Mouse (Mus musculus): Measurements from ENCODE around the gene Olfr45. TPM values are rescaled to one million over a fixed set of nuclear protein-coding genes. Genes with fewer than 3 reads are reported as not detected.

Olfr45 gene
- polyA plus RNA-seq, 1 experiment: not detected

GRCm38 (mm10) chr7:140721095-140721494 is 39.3 kb downstream of the Olfr45 start:
- H3K4me3 ChIP-seq (ENCODE audit: insufficient read depth, low read length): no peak overlapping the region
- H3K27ac ChIP-seq (ENCODE audit: insufficient read depth, low read depth, low read length): no peak overlapping the region
- no peaks in the 10 kb centered on the region for H3K4me1 ChIP-seq (ENCODE audit: control insufficient read depth, insufficient read depth, low read length)
- TF ChIP-seq CTCF (IDR thresholded peaks at IDR 0.05; ENCODE audit: low read depth, low read length): no peak
- no peak for TF ChIP-seq POLR2A (IDR thresholded peaks at IDR 0.05; ENCODE audit: borderline replicate concordance, low read depth, low read length)

GRCm38 (mm10) chr7:140725558-140725957 is 43.8 kb downstream of the Olfr45 start:
- H3K27ac ChIP-seq (ENCODE audit: insufficient read depth, low read depth, low read length): no peak overlapping the region
- no peaks in the 10 kb centered on the region for H3K4me1 ChIP-seq (ENCODE audit: control insufficient read depth, insufficient read depth, low read length)
- no peak overlapping the region for H3K4me3 ChIP-seq (ENCODE audit: insufficient read depth, low read length)
- TF ChIP-seq CTCF (IDR thresholded peaks at IDR 0.05; ENCODE audit: low read depth, low read length): no peak
- no peak for TF ChIP-seq POLR2A (IDR thresholded peaks at IDR 0.05; ENCODE audit: borderline replicate concordance, low read depth, low read length)

- TF ChIP-seq POLR2A (IDR thresholded peaks at IDR 0.05; ENCODE audit: borderline replicate concordance, low read depth, low read length) (no peak), CTCF (IDR thresholded peaks at IDR 0.05; ENCODE audit: low read depth, low read length) (no peak)
These were observed 51.4 kb downstream of the Olfr45 start for GRCm38 (mm10) chr7:140733162-140733561.

More at GRCm38 (mm10) chr7:140733162-140733561, 51.4 kb downstream of the Olfr45 start:
- H3K27ac ChIP-seq (ENCODE audit: insufficient read depth, low read depth, low read length): no peak overlapping the region
- H3K4me3 ChIP-seq (ENCODE audit: insufficient read depth, low read length): no peak overlapping the region
- H3K4me1 ChIP-seq (ENCODE audit: control insufficient read depth, insufficient read depth, low read length): no peaks in the 10 kb centered on the region

Other genes with a start within 250 kb of the Olfr45 start
- not detected in 2 replicates for gene Olfr533, start 218.6 kb upstream of the Olfr45 start, polyA plus RNA-seq (2012; ENCODE audit: insufficient read depth, insufficient read length, missing spikeins)
- gene Olfr535, start 197.7 kb upstream of the Olfr45 start, polyA plus RNA-seq (2012; ENCODE audit: insufficient read depth, insufficient read length, missing spikeins): not detected in 2 replicates
- gene Olfr536, start 174.6 kb upstream of the Olfr45 start, polyA plus RNA-seq (2012; ENCODE audit: insufficient read depth, insufficient read length, missing spikeins): 0.15 TPM in 1 of 2 replicates, not detected in the other
- not detected in 2 replicates for gene Olfr538, start 114.1 kb upstream of the Olfr45 start, polyA plus RNA-seq (2012; ENCODE audit: insufficient read depth, insufficient read length, missing spikeins)
- gene Olfr46, start 80.7 kb upstream of the Olfr45 start, polyA plus RNA-seq (2012; ENCODE audit: insufficient read depth, insufficient read length, missing spikeins): not detected in 2 replicates
- gene Olfr61, start 53.0 kb upstream of the Olfr45 start, polyA plus RNA-seq (2012; ENCODE audit: insufficient read depth, insufficient read length, missing spikeins): not detected in 2 replicates
- not detected in 2 replicates for gene Olfr53, start 35.5 kb upstream of the Olfr45 start, polyA plus RNA-seq (2012; ENCODE audit: insufficient read depth, insufficient read length, missing spikeins)
- gene Olfr539, start 22.0 kb upstream of the Olfr45 start, polyA plus RNA-seq (2012; ENCODE audit: insufficient read depth, insufficient read length, missing spikeins): 0.05 TPM in 1 of 2 replicates, not detected in the other
- gene Olfr541, start 15.3 kb downstream of the Olfr45 start, polyA plus RNA-seq (2012; ENCODE audit: insufficient read depth, insufficient read length, missing spikeins): not detected in 2 replicates
- not detected in 2 replicates for gene Cyp2e1, start 81.8 kb downstream of the Olfr45 start, polyA plus RNA-seq (2012; ENCODE audit: insufficient read depth, insufficient read length, missing spikeins)
- not detected in 2 replicates for gene Syce1, start 105.9 kb downstream of the Olfr45 start, polyA plus RNA-seq (2012; ENCODE audit: insufficient read depth, insufficient read length, missing spikeins)
- 0.19 and 0.20 TPM in 2 replicates for gene Zfp941, start 140.2 kb downstream of the Olfr45 start, polyA plus RNA-seq (2012; ENCODE audit: insufficient read depth, insufficient read length, missing spikeins)
- not detected in 2 replicates for gene Urah, start 153.1 kb downstream of the Olfr45 start, polyA plus RNA-seq (2012; ENCODE audit: insufficient read depth, insufficient read length, missing spikeins)
- not detected in 2 replicates for gene Scgb1c1, start 163.6 kb downstream of the Olfr45 start, polyA plus RNA-seq (2012; ENCODE audit: insufficient read depth, insufficient read length, missing spikeins)
- not detected in 2 replicates for gene Odf3, start 165.9 kb downstream of the Olfr45 start, polyA plus RNA-seq (2012; ENCODE audit: insufficient read depth, insufficient read length, missing spikeins)
- gene Gm45785, start 174.4 kb downstream of the Olfr45 start, polyA plus RNA-seq (2012; ENCODE audit: insufficient read depth, insufficient read length, missing spikeins): not detected in 2 replicates
- gene Ric8a, start 175.0 kb downstream of the Olfr45 start, polyA plus RNA-seq (2012; ENCODE audit: insufficient read depth, insufficient read length, missing spikeins): 58.2 and 61.2 TPM in 2 replicates
- gene Bet1l, start 175.6 kb downstream of the Olfr45 start, polyA plus RNA-seq (2012; ENCODE audit: insufficient read depth, insufficient read length, missing spikeins): 21.1 and 29.7 TPM in 2 replicates
- gene Psmd13, start 200.0 kb downstream of the Olfr45 start, polyA plus RNA-seq (2012; ENCODE audit: insufficient read depth, insufficient read length, missing spikeins): 120 and 121 TPM in 2 replicates
- 16.2 and 20.1 TPM in 2 replicates for gene Sirt3, start 200.4 kb downstream of the Olfr45 start, polyA plus RNA-seq (2012; ENCODE audit: insufficient read depth, insufficient read length, missing spikeins)
- 2.2 TPM in 1 of 2 replicates, not detected in the other for gene Cox8b, start 218.5 kb downstream of the Olfr45 start, polyA plus RNA-seq (2012; ENCODE audit: insufficient read depth, insufficient read length, missing spikeins)
- not detected in 2 replicates for gene Nlrp6, start 239.0 kb downstream of the Olfr45 start, polyA plus RNA-seq (2012; ENCODE audit: insufficient read depth, insufficient read length, missing spikeins)